Mouse (Mus musculus) central nervous system, embryonic 18 days (tissue): ENCODE data around the gene Atad3a. TPM values are rescaled to one million over a fixed set of nuclear protein-coding genes. Genes with fewer than 3 reads are reported as not detected.

ENCODE experiments used
- polyA plus RNA-seq: library from polyadenylated mRNA; depleted of rRNA; stranded (reverse); fragments of >200 nt; gene quantifications from 2 replicates; pipeline ENCODE4 v1.2.3, GENCODE M21; 2012; rRNA removed

Atad3a gene
- 107 and 111 TPM in 2 replicates for polyA plus RNA-seq

DNA sequence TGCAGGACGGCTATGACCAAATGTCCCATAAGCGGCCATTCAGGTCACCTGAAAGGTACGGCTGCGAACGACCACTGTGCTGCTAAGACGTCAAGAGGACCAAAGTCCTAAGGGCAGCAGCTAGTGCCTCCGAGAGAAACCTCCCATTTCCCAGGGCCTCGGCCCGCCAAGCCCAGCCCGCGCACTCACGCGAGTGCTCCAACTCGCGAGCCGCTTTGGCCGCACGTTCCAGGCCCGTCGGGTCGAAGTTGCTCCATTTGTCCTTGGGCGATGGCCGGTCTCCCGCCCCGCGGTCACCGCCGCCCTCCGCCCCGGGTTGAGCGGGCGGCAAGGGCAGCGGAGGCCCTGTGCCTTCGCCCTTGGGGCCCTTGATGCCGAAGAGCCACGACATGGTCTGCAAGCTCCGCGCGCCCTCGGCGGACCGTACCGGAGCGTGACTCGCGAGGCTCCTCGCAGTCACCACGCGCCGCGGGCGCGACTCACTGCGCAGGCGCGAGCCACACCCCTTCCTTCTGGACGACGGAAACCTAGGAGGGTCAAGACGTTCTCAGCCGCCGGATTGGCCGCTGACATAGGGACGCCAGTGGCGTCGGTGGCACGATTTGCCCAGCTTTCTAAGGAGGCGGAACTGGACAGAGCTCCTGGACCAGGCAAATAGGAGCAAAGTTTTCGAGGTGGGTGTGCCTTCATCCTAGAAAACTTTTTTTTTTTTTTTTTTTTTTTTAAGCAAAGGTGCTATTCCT lies at the start of gene Atad3a:
Gene Atad3a, minus strand, starts transcription at position 481 of the 743 bp plus-strand sequence.

DNA sequence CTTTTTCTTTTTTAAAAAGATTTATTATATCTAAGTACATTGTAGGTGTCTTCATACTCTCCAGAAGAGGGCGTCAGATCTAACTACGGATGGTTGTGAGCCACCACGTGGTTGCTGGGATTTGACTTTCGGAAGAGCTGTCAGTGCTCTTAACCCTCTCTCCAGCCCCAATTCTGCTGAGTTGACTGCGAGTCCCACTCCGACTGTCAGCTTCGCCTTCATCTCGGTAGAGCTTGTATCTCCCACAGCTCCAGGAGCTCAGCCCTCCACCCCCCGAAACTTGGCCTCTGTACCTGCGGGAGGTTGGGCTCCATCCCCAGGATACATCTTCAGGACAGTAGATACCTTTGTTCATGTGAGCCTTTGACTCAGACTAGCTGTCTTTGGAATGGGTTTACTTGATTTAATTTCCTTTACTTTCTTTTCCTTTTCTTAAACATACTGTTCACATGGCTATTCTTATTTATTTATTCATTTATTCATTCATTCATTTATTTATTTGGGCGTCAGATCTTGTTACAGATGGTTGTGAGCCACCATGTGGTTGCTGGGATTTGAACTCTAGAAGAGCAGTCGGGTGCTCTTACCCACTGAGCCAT lies 41.9 kb upstream of the Atad3a start, which contains the start of gene Mrpl20:
Gene Mrpl20, plus strand, starts transcription at position 138 of the 599 bp plus-strand sequence.

DNA sequence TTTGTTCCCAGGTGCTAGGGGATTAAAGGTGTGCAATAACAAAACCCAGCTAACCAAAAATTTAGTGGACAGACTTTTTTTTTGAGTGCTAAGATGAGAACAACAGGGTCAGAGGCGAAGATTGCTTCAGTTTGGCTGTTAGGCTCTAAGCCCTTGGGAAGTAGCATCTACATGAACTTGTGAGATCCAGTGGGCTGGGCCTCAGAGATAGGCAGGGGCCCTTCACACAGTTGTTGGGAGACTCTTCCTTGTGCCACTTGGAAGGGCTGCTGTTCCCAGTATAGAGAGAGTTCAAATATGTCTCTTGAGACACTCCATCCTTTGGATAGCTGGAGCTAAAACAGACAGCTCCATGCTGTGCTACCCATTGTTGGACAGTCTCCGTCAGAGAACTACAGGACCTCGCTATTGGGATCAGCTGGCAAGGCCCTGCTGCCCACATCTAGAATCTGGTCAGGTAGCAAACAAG lies 29.2 kb upstream of the Atad3a start, which contains the start of gene Ankrd65:
Gene Ankrd65, plus strand, starts transcription at position 419 of the 469 bp plus-strand sequence.

DNA sequence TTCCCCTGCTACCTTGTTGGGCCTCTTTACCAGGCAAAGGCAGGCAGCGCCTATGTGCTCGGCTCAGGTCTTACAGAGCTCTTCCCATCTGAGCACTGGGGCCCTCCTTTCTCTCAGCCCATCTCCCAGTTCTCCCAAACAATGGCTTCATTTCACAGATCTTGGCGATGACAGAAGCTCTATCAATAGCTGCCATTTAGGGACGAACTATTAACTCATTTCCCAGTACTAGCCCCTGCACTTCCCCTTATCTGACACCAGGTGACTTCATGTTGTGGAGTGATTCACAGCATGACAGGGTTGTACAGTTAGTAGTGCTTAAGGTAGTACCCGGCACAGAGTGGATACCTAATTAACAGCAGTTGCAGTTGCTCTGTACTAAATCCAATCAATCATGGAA lies 24.9 kb upstream of the Atad3a start, which contains the start of gene Tmem88b:
Gene Tmem88b, minus strand, starts transcription at position 56 of the 400 bp plus-strand sequence.

DNA sequence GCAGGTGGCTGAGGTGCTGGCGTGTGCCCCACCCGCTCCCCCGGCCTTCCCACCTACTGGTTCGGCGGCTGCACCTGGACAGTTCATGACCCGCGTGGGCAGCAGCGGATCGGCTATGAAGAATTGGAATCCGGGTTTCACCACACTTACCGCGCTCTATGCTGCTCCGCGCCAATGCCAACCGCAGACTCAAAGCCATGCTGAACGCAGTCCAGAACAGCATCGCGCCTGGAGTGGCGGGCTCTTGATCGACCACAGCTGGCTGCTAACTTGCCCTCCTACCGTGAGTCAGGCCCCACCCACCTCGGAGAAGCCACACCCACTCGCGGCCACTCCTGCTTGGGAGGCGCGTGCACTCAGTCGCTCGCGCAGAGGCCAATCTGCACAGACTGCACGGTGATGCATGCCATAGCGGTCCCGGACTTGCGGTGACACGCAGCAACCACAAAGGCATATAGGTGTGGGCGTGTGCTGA lies 13.4 kb upstream of the Atad3a start, which contains the start of gene Vwa1:
Gene Vwa1, minus strand, starts transcription at position 419 of the 475 bp plus-strand sequence.

DNA sequence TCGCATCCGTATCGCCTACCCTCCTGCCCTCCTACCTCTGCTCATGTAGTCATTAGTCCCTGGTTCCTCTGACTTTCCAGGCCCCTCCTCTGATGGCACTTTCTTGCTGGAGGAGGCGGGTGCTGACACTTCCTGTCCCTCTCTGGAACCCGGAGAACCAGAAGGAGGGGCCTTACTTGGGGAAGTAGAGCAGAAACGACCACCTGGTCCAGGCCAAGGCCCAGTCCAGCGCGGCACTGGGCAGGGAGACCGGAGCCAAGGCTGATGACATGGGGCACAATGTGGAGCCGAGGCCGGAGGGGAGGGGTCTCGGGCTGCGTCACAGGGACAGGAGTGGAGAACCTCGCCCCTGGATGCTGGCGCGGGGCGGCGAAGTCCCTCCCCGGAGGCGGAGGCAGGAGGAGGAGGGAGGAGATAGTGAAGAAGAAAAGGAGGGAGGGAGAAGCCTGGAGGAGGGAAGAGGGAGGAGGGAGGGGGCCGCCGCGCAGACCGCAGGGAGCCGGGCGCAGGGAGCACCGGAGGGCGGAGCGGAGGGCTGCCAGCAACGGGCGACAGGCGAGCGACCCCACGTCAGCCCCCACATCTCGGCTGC lies 26.4 kb downstream of the Atad3a start, which contains the start of gene Tmem240:
Gene Tmem240, plus strand, starts transcription at position 451 of the 592 bp plus-strand sequence.

DNA sequence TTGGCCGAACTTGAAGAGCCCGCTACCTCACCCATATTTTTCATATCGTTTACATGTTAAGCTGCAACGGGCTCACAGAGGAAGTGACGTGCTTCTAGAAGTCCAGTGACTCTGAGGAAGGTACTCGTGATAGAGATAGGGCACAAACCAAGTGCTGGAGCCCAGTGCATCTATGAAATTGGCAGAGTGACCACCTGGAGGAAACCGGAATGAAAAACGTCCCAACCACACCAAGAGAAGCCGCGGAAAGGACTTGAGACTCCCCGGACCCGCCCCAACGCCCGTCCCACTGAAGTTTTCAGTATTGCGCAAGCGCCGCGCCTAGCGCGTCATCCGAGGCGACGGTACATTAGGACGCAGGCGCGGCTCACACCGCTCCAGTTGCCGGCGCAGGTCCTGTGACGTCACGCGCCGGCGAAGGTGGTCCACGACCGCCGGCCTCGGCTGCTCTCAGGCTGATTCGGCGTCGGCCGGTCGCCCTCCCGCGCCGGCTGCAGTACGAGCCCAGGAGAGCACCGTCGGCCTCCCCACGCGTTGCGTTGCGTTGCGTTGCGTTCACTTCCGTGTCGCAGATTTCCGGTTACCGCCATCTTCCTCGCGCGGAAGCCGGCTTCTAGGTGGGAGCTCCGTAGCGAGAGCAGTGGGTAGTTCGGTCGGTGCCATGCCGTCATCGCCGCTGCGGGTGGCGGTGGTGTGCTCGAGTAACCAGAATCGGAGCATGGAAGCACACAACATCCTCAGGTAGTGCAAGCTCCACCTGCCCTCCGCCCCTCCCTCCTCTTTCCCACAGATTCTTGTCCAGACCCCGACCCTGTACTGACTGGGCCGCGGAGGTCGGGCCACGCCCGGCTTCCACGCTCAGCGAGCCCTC lies 55.9 kb downstream of the Atad3a start, which contains the start of gene Ssu72:
Gene Ssu72, plus strand, starts transcription at position 80 of the 871 bp plus-strand sequence.

DNA sequence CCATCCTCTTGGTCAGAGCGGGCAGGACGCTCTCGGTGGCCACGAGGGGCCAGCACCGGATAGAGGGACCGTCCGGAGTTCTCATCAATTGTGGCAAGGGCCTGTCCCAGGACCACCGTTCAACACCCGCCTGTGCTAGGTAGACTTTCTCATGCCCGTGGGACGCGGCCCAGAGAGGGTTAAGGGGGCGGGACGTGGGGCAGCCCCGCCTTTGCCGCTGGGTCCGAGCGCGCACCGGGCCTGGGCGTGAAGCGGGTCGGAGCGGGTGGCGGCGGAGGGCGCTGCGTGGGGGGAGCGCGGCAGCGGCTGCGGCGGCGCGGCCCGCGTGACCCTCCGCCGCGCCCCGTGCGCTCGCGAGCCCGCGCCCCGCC lies 66.8 kb downstream of the Atad3a start, which contains the start of gene Fndc10:
Gene Fndc10, plus strand, starts transcription at position 232 of the 371 bp plus-strand sequence.

Other genes starting within 250 kb of the Atad3a start
- 89.3 and 90.4 TPM in 2 replicates for gene Nadk, start 198.7 kb downstream of the Atad3a start, polyA plus RNA-seq
- gene Slc35e2, start 159.7 kb downstream of the Atad3a start, polyA plus RNA-seq = 14.9 and 15.4 TPM in 2 replicates
- gene Cdk11b, start 136.2 kb downstream of the Atad3a start, polyA plus RNA-seq = 41.9 and 42.1 TPM in 2 replicates
- gene Gm10563, start 115.7 kb downstream of the Atad3a start, polyA plus RNA-seq = not detected in 2 replicates
- gene Mmp23, start 107.7 kb downstream of the Atad3a start, polyA plus RNA-seq = 8.0 and 10.5 TPM in 2 replicates
- 122 and 127 TPM in 2 replicates for gene Mib2, start 91.9 kb downstream of the Atad3a start, polyA plus RNA-seq
- 28.7 and 30.8 TPM in 2 replicates for gene Fndc10, start 66.8 kb downstream of the Atad3a start, polyA plus RNA-seq
- gene Ssu72, start 56.3 kb downstream of the Atad3a start, polyA plus RNA-seq = 121 and 133 TPM in 2 replicates
- gene Tmem240, start 26.3 kb downstream of the Atad3a start, polyA plus RNA-seq = 53.0 and 58.0 TPM in 2 replicates
- gene Vwa1, start 13.6 kb upstream of the Atad3a start, polyA plus RNA-seq = 28.3 and 29.3 TPM in 2 replicates
- gene Tmem88b, start 24.8 kb upstream of the Atad3a start, polyA plus RNA-seq = 1.6 and 1.7 TPM in 2 replicates
- not detected in 2 replicates for gene Ankrd65, start 29.3 kb upstream of the Atad3a start, polyA plus RNA-seq
- 131 and 143 TPM in 2 replicates for gene Mrpl20, start 41.8 kb upstream of the Atad3a start, polyA plus RNA-seq
- 187 and 201 TPM in 2 replicates for gene Ccnl2, start 51.4 kb upstream of the Atad3a start, polyA plus RNA-seq
- gene Aurkaip1, start 70.2 kb upstream of the Atad3a start, polyA plus RNA-seq = 96.7 and 108 TPM in 2 replicates
- 30.7 and 42.0 TPM in 2 replicates for gene Mxra8, start 78.6 kb upstream of the Atad3a start, polyA plus RNA-seq
- gene Dvl1, start 86.3 kb upstream of the Atad3a start, polyA plus RNA-seq = 159 and 160 TPM in 2 replicates
- 0.44 and 0.55 TPM in 2 replicates for gene Tas1r3, start 102.3 kb upstream of the Atad3a start, polyA plus RNA-seq
- gene Cptp, start 108.3 kb upstream of the Atad3a start, polyA plus RNA-seq = 21.7 and 24.1 TPM in 2 replicates
- 67.9 and 73.7 TPM in 2 replicates for gene Ints11, start 108.5 kb upstream of the Atad3a start, polyA plus RNA-seq
- gene Pusl1, start 130.7 kb upstream of the Atad3a start, polyA plus RNA-seq = 92.1 and 92.2 TPM in 2 replicates
- gene Acap3, start 130.7 kb upstream of the Atad3a start, polyA plus RNA-seq = 112 and 119 TPM in 2 replicates
- gene Ube2j2, start 182.7 kb upstream of the Atad3a start, polyA plus RNA-seq = 113 and 114 TPM in 2 replicates
- gene C1qtnf12, start 201.2 kb upstream of the Atad3a start, polyA plus RNA-seq = 7.5 and 10.5 TPM in 2 replicates
- gene B3galt6, start 231.6 kb upstream of the Atad3a start, polyA plus RNA-seq = 21.2 and 21.6 TPM in 2 replicates
- 45.4 and 46.3 TPM in 2 replicates for gene Sdf4, start 231.8 kb upstream of the Atad3a start, polyA plus RNA-seq